ENCODE assay signal across 20 mouse cellular contexts in the genomic region with DNA sequence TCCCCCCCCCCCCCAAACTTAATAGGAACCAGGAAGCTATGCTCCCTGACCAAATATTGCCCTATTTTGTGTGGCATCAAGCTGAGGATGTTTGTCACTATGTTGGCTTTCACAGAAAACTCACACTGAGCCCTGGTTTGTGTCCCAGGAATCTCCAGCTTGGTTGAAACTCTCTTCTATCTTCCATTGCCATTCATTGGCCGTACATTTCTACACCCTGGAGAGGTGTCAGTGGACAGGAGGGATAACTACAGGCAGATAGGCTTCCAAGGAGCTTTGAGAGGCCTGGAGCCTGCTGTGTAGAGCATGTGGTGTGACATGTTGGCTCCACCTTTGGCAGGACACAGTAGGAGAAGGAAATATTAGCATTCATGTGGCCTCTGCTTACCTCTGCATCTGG.
"Had no signal": no experiment of that assay in that cellular context is flagged by ENCODE, and none has a peak within 500 bp of the region (broad histone marks: within the 10 kb centered on the region; RNA-seq: fewer than 3 reads in every experiment).

No protein-coding gene starts in this region.

- H3K36me3 ChIP-seq: limb, embryonic 10.5 days; limb, embryonic 13.5 days; liver, embryonic 12.5 days; liver, embryonic 15.5 days; lung, embryonic 15.5 days; neural tube, embryonic 12.5 days; stomach, embryonic 15.5 days had no signal

- H3K27ac ChIP-seq: kidney, postnatal 0 days; layer of hippocampus, adult 2 months; limb, embryonic 10.5 days; limb, embryonic 13.5 days; liver, embryonic 12.5 days; liver, embryonic 15.5 days; lung, embryonic 15.5 days; neural tube, embryonic 12.5 days; stomach, embryonic 15.5 days had no signal

- H3K27me3 ChIP-seq: limb, embryonic 13.5 days; liver, embryonic 12.5 days; liver, embryonic 15.5 days; lung, embryonic 15.5 days; neural tube, embryonic 12.5 days; stomach, embryonic 15.5 days had no signal

- H3K9me3 ChIP-seq: limb, embryonic 10.5 days; limb, embryonic 13.5 days; liver, embryonic 12.5 days; liver, embryonic 15.5 days; lung, embryonic 15.5 days; neural tube, embryonic 12.5 days; stomach, embryonic 15.5 days had no signal

- ATAC-seq: liver, embryonic 12.5 days had no signal

- DNase-seq: layer of hippocampus, adult 9-11 months; liver; lung, adult 18-20 months; lung, postnatal 14 days; lung, postnatal 4 days; midbrain, embryonic 14.5 days; retina, postnatal 1 day; right cerebral cortex, postnatal 25 days; spleen, adult 18-20 months; thymus, postnatal 25 days had no signal

- H3K4me2 ChIP-seq: limb, embryonic 13.5 days; liver, embryonic 12.5 days; liver, embryonic 15.5 days; lung, embryonic 15.5 days; midbrain, embryonic 11.5 days; neural tube, embryonic 12.5 days; stomach, embryonic 15.5 days had no signal

- H3K4me1 ChIP-seq: liver, embryonic 12.5 days; liver, embryonic 15.5 days; lung, embryonic 15.5 days; neural tube, embryonic 12.5 days; stomach, embryonic 15.5 days had no signal

- H3K4me3 ChIP-seq: layer of hippocampus, adult 2 months; limb, embryonic 10.5 days; limb, embryonic 13.5 days; liver, embryonic 12.5 days; liver, embryonic 15.5 days; lung, embryonic 15.5 days; neural tube, embryonic 12.5 days; stomach, embryonic 15.5 days had no signal

- H3K9ac ChIP-seq: limb, embryonic 13.5 days; liver, embryonic 12.5 days; liver, embryonic 15.5 days; lung, embryonic 15.5 days; neural tube, embryonic 12.5 days; stomach, embryonic 15.5 days had no signal
